Mouse (Mus musculus) granulocyte monocyte progenitor cell, adult 5-6 weeks (primary cell): ENCODE data around the gene Nrgn. TPM values are rescaled to one million over a fixed set of nuclear protein-coding genes. Genes with fewer than 3 reads are reported as not detected.

Experiments
- ATAC-seq: replicated peaks from 2 replicates; pipeline ENCODE4 v1.8.0; 2016; ENCODE audit warnings: mild to moderate bottlenecking, moderate TSS enrichment, inconsistent platforms; ENCODE audit not compliant: poor library complexity, severe bottlenecking
- total RNA-seq, 2 experiments: library from RNA; stranded (forward) in 1 of 2; stranded (reverse) in 1 of 2; fragments of 200-712, 200-1000 nt in 1 of 2; fragments of >200 nt in 1 of 2; fragmentation: Nextera tagmentation in 1 of 2; gene quantifications; 2 replicates each; pipeline ENCODE4 v1.2.3; 2014 to 2017

The Nrgn gene
- total RNA-seq, 2 experiments from 2014 or later = 1.2 to 4.3 TPM

DNA sequence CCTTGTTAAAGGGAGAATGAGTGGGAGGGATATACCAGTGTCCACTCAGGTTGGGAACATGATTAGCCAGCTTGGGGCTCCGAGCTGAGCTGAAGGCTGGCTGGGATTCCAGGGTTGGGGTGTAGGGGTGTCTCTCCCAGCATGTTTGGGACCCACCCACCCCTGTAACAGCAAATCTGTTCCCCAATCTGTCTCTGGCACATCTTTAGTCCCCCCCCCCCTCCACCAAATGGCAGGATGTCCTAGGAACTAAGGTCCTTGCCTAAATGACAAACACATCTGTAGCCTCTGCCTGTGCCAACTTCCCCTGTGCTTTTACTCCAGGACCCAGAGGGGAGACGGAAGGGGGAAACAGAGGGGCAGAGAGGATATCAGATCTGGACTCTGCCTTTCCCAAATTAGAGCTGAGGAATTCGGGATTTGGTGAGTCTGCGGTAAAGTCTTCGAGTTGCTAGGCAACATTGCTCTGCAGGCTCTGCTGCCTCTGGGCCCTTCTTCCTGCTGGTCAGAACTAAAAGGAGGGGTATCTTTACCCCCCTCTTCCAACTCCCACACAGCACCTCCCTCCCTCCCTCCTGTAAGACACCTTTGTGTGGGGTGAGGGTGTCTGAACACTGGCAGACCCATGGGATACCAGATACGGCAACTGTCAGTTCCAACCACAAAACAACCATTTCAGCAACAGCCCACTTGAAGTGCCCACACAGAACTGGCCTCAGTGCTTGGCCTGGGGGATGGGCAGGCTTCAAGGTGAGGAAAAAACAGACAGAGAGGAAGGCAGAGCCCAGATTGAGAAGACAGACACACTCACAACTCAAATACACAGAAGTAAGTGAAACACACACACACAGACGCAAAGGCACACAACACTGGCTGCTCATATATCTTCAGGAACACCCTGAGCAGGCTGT lies 2.4 kb upstream of the Nrgn start, which contains the start of gene Siae:
Gene Siae (plus strand): TSS at position 861 of the 911 bp plus-strand sequence.
- no peak for ATAC-seq

DNA sequence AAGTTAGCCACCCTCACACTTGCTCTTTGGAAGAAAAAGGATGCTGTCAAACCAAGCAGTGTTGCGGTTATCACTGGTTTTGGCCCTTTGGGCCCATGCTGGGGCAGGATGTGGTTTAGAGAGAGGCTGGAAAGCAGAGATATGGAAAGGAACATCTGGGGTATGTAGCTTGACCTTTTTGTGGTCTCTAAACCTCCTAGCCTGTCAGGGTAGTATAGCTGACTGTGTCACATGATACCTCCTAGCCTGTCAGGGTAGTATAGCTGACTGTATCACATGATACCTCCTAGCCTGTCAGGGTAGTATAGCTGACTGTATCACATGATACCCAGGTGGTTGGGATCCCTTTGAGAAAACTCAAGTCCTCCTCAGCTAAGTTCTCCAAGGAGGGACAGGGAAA lies 1.6 kb upstream of the Nrgn start:
- ATAC-seq = peak; percentile 43

DNA sequence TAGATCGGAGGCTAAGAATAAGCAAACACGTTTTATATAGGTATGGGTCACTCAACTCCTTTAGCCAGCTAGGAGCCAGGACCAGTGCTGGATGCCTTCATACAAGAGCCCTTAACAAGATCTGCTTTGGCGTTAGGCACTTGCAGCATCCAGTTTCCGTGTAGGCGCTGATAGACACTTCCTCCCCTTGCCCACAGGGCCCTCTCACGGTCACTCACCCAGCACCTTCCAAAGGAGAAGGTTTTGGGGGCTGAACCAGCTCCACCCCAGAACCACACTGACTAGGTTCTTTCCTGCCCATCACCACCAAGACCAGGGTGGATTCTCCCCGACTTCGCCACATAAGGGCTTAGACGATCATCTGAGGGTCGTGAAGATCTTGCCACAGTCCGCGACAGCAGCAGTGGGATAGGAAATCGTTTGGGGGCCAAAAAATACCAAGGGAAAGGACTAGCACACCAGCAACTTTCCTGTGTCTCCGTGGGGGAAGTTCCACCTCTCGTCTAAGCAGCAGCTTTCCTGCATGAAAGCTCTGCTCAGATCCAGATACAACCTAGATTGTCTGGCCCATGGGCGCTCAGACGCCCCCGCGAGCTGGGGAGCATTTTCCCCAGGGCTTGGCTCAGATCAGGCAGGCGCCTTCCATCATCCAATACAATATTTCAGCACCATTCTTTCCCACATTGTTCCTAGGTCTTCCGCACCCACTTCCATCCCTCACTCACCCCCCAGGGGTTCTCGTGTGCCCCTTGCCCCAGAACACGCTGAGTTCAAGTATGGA lies 763 bp downstream of the Nrgn start:
- peak; percentile 54 for ATAC-seq

DNA sequence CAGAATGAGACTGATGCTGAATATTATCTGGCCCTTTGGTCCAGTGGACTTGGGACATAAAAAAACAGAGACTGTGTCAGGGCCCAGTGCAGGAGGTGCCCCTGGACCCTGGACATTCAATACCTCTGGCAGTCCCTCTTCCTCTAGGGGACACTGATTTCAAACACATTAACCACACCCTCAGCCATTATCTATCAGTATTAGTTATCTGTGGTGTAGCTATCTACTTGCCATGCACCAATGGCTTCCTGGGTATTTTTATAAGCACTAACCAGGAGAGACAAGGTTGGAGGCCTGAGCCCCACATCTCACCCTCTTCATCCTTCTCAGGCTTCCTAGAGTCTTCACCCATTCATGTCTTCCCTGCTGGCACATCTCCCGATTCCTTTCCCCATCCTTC lies 2.3 kb downstream of the Nrgn start:
- no peak for ATAC-seq

DNA sequence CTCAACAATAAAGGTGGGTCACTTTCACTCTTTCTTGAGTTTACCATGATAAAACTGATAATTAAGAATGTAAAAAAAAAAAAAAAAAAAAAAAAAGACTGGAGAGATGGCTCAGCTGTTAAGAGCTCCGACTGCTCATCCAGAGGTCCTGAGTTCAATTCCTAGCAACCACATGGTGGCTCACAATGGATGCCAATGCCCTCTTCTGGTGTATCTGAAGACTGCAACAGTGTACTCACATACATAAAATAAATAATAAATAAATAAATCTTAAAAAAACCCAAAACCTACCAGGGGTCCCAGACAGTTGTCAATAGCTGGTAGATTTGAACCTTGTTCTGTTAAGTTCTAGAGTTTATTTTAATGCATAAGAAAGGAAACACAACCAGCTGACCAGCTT lies 5.8 kb downstream of the Nrgn start:
- no peak for ATAC-seq

DNA sequence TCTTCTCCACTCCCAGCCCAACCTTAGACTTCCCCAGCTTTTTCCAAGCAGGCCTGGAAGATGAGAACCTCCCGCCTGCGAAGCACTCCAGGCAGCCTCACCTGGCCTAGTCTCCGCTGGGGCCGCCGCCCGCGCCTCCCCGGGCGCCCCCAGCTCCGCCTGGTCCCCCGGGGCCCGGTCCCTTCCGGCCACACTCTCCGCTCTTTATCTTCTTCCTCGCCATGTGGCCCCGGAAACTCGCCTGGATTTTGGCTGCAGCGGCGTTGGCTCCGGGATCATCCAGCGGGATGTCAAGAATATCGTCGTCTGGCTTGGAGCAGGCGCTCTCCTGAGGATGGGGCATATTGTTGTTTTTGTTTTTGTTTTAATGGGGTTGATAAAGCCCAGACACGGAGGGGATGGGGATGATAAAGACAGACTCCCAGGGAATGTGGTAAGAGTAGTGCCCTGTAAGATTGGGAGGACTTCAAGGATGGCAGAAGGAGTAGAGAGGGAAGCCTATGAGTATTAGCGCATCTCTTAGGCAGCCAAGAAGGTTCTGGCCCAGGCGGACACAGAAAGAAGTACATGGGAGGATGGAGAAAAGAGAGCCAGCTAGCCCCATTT lies 6.8 kb downstream of the Nrgn start:
- no peak for ATAC-seq

DNA sequence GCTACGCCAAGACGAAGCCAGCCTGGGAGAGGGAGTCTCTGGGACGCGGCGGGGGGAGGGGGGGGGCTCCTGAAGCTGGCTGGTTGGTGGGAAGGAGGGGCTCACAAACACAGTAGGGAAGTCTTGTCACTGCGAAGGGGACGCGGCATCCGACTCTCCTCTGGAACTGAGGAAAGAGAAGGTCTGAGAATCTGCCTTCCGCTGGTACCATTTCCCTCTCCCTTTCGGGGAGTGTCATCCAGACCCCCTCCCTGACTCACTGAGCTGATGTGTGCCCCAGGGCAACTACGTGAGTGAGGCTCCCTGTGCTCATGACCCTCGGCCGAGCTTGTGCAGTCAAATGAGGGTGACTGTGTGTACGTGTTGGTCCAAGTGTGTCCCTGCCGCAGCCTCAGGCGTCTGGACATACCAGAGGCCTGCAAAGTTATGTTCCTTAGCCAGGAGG lies 7.5 kb downstream of the Nrgn start:
- no peak for ATAC-seq

DNA sequence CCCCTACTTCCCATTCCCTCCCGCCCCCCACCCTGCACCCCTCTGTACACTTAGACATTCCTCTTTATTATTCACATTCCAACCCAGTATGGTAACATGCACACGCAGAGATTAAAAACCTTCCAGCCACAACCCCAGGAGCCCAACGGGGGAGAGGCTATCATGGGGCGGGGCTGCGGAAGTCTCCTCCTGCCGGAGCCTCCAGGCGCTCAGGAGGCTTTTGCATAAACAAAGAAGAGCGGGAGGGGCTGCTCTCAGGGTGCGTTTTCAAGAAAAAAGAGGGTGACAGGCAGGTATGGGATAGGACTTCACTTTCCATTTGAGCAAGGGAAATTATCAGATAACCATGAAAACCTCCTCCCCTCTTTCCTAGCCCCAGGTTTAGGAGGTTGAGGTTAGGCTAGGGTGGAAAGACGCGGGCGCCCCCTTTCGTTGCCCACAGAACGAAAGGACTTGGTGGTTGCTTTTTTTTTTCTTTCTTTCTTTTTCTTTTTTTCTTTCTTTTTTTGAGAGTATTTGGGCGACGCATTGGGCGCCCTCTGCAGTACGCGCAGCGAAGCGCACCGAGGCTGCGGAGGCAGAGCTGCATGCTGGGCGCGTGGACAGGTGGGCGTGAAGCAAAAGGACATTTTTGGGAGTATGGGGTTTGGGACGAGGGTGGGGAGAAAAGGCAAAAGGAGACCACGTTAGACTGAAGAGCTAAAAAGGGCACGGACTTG lies 8.1 kb downstream of the Nrgn start:
- ATAC-seq = peak; percentile 73

DNA sequence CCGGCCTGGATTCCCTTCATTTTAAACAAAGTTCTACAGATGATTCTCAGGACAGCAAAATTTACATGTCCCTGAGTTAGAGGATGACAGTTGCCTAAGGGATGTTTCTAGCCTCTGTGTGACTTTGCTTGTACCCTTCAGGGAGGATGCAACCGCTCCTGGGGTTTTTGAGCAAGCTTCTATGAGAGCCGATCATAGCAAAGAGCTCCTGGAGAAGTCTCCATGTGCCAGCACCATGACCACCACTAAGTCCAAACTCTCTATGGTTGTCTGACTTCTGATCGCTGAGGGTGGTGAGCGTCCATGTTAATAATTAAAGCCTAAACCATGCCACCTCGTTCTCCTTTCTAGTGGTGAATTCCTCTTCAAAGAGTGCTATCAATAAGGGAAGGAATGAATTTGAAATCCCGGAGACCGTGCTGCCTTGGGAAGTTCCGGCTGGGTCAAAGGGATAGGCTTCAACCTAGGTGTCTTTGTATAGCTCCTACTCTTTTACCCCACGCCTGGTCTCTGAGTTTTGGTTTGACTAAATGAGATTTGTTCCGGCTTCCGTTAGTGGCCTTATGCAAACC lies 8.7 kb downstream of the Nrgn start:
- no peak for ATAC-seq

DNA sequence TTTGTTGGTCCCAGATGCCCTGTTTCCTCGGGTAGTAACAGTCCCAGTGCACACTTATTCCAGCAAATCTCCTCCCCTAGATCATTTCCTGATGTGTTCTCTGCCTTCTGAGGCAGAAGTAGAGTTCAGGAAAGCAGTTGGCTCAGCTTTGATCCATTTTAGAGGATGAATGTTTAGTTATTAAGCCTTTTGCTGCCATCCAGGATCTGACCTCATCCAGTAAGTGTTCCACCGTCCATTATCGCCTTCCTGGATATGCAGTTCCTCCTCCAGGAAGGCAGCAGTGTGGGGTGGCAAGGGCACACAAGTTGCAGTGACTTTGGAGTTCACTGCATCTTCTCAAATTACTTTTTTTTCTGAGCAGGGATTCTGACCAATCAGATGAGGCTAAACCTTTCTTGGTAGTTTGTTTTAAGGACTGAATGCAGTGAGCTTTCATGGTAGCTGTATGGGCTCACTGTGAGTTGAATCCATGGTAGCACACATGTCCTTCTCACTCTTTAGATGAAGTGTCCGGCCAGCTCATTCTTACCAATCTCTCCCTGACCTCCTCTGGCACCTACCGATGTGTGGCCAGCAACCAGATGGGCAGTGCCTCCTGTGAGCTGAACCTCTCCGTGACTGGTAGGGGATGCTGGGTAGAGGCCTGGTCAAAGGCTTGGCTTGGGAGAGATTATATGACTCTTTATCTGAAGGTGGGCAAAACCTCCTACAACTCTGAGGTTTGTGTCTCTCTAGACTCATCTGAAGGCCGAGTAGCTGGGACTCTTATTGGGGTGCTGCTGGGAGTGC lies 10.7 kb downstream of the Nrgn start:
- ATAC-seq = no peak

DNA sequence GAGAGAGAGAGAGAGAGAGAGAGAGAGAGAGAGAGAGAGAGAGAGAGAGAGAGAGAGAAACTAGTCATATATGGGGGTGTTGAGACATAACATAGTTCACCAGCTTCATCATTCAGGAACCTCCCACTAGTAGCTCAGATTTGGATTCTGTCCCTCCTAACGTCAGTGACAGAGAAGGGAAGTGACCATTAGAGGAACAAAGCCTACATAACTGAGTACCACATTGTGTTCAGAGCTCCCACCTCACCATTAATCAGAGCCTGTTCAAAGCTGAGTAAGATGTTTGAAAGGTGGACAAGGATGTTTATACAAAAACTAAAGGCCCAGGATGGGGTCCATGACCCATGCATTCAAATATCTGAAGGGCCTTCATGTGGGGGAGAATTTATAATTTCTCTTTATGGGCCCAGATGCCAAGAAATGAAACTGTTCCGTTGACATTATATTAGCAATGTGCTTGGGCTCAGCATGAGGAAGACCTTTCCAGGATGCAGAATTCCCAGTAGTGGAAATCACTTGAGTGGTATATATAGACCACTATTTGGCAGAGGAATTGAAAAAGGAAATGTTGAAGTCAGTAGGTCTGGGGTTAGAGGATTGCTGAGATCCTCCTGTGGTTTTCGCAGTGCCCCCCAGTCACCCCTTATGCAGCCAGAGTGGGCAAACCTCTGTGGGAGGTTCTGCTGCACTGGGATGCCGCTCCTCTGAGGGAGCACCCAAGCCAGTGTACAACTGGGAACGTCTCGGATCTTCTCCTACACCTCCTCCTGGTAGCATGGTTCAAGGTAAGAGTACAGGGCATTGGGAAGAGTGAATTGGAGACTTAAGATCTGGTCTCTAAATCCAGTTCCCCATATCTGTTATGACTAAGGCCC lies 11.8 kb downstream of the Nrgn start:
- ATAC-seq = peak; percentile 43; the same call in 1 of the 2 replicates

DNA sequence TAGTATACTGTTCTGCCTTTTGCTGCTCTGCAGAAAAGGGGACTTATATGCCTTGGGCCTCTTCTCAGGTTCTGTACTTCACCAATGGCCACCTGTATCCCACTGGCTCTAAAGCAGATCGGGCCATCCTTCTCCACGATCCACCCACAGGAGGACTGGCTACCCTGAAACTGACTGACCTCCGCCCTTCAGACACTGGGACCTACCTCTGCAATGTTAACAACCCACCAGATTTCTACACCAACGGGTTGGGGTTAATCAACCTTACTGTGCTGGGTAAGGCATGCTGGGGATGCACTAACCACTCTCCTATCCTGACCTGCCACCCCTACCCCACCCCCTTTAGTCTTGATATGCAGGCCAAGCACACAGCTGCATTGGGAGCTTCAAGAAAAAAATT lies 12.5 kb downstream of the Nrgn start:
- no peak for ATAC-seq

DNA sequence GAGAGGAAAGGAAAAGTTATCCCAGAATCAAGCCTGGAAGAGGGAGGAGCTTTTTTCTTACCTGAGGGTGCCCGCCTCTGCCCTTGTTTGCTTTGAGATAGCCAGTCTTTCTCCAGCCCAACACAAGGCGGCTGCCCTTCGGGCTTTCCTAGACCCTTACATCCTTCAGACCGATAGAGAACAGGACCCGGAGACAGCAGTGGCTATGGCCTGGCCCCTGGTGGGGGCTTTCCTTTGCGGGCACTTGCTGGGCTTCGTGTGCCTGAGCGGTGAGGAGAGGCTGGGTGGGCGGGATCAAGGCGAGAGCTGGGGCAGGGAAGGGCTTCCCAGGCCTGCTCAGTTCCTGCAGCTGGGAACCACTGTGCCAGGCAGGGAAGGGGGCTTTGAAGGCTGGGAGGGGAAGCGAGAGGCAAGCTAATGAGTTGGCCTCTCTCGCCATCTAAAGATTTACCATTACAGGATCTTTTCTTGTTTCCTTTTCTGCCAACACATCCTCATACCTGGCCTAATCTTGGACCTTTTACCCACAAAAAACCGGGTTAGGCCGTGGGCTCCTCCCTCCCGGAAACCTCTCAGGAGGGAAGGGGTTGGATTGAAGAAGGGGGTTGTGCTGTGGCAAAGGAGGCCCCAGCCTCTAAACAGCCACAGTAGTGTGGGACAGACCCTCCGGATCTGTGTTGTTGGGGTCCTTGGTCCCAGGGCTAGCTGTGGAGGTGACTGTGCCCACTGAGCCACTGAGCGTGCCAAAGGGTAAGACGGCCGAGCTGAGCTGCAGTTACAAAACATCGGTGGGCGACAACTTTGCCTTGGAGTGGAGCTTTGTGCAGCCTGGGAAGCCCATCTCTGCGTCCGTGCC lies 13.3 kb downstream of the Nrgn start, which contains the start of gene Vsig2:
Gene Vsig2 (plus strand): TSS at position 86 of the 856 bp plus-strand sequence.
- no peak for ATAC-seq

DNA sequence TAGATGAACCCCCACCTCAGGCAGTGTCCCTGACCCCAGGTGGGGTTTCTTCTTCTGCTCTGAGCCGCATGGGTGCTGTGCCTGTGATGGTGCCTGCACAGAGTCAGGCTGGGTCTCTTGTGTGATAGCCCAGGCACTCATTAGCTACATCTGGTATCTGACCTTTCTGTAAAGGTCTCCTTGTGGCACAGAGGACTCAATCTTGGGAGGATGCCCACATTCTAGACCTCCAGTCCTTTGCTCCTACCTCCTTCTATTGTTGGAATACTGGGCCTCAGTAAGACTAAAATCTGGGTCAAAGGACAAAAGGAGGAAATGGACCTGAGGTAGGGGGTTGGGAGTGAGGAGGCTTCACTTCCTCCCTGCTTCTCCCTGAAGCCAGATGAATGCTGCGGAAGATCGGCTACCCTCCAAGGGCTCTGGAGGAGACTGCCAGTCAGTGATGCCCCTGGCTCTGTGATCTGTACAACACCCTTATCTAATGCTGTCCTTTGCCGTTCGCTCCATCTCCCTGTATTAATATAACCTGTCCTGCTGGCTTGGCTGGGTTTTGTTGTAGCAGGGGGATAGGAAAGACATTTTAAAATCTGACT lies 14.9 kb downstream of the Nrgn start:
- ATAC-seq = 0 out of 2 replicates have a peak, but pooled peaks have one; percentile 31

DNA sequence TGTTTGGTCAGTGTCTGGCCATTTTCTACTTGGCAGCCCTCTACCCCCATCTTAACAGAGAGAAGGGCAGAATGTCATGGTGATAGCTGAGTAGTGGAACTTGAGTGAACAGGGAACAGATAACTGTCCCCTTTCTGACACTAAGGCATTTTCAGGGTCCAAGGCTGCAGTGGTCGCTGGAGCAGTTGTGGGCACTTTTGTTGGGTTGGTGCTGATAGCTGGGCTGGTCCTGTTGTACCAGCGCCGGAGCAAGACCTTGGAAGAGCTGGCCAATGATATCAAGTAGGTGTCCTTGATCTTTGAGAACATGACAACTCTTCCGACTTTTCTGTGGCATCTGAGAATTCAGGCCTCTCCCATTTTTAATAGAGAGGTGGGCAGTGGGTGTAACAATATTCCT lies 15.9 kb downstream of the Nrgn start:
- no peak for ATAC-seq

DNA sequence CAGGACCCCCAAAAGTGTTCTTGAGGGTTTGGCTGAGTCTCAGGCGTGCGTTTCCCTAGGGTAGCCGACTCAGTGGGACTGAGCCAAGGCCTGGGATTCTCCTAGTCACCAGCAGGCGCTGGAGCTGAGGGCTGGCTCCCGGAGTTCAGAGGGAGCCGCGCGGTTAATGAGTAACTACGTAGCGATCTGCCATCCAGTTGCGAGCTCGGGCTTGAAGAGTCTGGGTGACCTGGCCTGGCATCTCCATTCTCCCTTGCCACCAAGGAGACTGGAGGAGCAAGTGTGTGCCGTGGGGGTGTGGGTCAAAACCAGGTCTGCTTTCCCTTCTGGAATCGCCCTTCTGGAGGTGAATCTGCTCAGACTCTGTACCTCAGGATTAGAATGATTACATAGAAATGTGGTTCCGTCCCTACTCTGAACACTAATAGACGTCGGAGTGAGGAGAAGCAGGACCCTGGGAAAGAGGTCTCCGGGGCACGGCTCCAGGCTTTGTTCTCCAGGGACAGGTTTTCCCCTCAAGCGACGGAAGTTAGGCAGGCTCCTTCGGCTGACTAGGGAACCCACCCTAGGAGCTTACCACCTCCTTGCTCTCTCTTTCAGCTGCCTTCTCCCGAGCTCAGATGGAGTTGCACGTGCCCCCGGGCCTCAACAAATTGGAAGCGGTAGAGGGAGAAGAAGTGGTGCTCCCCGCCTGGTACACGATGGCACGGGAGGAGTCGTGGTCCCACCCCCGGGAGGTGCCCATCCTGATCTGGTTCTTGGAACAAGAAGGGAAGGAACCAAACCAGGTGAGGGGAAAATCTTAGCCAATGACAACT lies 21.6 kb downstream of the Nrgn start:
- peak; percentile 56 for ATAC-seq
